Mouse (Mus musculus): ENCODE results near the gene Gm21913.
"Not testable (repeated sequence)": the region's sequence is repeated elsewhere in the genome, so short reads cannot be mapped to it uniquely, and the experiment has no call there.

Gm21913 gene

DNA sequence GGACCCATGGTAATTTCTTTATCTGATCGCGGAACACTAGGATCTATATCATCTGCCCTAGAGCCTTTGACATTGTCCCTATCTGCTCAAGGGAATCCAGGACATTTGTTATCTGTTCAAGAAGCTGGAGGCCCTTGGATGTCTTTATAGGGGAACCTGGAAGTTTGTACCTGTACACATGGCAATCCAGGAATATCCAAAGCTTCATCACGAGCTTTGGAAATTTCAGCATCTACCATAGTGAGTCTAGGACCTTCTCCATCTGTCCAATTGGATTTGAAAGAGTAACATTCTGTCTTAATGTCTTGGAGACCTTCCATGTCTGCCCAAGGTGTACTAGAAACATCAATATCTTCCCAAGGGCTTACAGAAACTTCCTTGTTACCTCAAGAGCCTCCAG lies at the start of gene Gm21913:
Gene Gm21913, plus strand, starts transcription at position 301 of the 400 bp plus-strand sequence.
- DNase-seq (ENCODE audit: low spot score in 2 of 2) = not testable (repeated sequence)

Data from urinary bladder, adult 18-20 months (tissue).